Mouse (Mus musculus) gonadal fat pad, adult 2 months (tissue): ENCODE measurements around the gene Tipin. TPM values are rescaled to one million over a fixed set of nuclear protein-coding genes. Genes with fewer than 3 reads are reported as not detected.
A peak's percentile ranks its signal among the peaks of the same experiment; 100 is the strongest.
"Not testable (repeated sequence)": the region's sequence is repeated elsewhere in the genome, so short reads cannot be mapped to it uniquely, and the experiment has no call there.

Source experiments
- DNase-seq: peaks from one replicate; pipeline ENCODE4 v3.0.0-alpha.2; 2012; ENCODE audit warnings: low read depth
- polyA plus RNA-seq: library from polyadenylated mRNA; depleted of rRNA; stranded (reverse); fragments of >200 nt; gene quantifications from 2 replicates; pipeline ENCODE4 v1.2.3, GENCODE M21; 2012

Tipin gene
- polyA plus RNA-seq, 1 experiment = 9.0 TPM

DNA sequence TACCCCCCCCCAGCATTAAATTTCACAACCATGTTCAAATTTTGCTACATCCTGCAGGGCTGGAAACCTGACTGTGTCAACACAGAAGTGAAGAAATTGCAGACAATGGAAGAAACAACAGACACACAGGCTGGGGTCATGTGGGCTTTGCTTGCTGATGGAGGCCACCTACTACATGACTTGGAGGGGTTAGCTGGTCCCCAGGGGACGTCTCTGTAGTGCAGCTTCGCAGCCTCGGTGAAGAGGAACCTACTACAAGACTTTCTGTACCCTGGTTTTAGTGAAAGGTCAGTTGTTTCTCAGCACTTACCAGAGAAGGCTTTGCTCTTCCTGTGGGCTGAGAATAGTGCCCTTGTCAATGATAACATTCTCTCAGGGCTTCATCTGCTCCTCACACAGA is 10.1 kb upstream of the Tipin start:
- DNase-seq = no peak

DNA sequence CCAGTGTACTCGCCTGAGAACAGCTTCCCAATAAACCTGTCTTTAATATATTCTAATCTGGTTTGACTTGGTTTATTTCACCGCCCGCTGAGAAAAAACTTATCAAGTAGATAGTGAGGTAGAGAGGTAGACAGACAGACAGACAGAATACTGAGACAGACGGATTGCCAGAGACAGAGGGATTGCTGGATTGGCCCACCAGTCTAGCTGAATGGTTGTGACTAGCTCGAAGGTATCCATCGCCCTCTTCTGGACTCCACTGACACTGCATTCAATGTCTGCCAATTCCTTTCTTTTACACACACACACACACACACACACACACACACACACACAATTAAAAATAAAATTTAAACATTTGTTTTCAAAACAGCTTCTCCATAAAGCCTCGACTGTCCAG is 8.8 kb upstream of the Tipin start:
- no peak for DNase-seq

DNA sequence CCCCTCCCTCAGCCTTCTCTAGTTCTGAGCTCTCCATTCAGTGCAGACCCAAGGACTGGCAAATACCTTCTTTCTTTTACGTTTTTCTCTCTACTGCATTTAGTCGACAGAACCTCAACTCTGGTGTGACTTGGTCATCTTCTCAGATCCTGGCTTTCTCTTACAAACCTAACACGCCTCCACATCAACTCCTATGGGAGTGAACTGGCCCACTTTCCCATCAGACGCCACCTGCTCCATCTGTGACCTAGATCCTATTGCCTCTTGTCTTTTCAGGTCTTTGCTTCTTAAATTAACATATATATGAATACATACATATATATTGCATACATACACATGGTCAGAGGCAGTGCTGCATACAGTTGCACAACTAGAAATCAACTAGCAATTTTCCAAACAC is 7.6 kb upstream of the Tipin start:
- no peak for DNase-seq

DNA sequence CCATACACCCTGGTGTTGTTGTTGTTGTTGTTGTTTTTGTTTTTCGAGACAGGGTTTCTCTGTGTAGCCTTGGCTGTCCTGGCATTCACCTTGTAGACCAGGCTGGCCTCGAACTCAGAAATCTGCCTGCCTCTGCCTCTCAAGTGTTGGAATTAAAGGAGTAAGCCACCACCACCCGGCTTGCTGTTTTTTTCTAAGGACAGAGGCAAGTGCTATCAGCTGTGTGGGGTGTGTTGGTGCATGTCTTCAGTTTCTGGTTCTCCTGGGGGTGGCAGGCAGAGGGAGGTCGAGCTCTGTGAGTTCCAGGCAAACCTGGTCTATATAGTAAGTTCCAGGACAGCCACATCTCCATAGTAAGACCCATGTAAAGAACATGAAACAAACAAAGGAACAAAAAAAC is 7.1 kb upstream of the Tipin start:
- no peak for DNase-seq

DNA sequence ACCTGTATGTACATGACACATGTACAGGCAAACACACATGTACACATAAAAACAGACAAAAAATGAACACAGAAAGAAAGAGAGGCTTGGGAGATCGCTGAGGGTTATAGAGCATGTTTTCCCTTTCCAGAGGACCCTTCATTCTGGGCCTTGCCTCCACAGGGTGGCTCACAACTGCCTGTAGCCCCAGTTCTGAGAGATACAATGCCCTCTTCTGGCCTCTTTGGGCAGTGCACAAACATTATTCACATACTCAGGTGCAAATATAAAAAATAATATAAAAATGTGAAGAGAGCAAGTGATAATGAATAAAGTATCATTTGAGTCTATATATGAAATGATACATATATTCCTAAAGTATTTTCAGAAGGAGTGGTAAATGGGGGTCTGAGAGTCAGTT is 6.5 kb upstream of the Tipin start:
- no peak for DNase-seq

DNA sequence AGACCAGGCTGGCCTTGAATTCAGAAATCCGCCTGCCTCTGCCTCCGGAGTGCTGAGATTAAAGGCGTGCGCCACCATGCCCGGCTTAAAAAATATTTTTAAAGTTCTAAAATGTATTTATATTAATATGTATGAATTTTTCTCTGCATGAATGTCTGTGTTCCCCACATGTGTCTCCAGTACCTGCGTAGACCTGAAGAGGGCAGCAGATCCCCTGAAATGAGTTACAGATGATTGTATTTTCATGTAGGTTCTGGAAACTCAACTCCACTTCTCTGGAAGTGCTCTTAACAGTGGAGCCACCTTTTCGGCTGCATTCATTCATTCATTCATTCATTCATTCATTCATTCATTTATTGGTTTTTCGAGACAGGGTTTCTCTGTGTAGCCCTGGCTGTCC is 3.7 kb upstream of the Tipin start:
- DNase-seq = no peak

DNA sequence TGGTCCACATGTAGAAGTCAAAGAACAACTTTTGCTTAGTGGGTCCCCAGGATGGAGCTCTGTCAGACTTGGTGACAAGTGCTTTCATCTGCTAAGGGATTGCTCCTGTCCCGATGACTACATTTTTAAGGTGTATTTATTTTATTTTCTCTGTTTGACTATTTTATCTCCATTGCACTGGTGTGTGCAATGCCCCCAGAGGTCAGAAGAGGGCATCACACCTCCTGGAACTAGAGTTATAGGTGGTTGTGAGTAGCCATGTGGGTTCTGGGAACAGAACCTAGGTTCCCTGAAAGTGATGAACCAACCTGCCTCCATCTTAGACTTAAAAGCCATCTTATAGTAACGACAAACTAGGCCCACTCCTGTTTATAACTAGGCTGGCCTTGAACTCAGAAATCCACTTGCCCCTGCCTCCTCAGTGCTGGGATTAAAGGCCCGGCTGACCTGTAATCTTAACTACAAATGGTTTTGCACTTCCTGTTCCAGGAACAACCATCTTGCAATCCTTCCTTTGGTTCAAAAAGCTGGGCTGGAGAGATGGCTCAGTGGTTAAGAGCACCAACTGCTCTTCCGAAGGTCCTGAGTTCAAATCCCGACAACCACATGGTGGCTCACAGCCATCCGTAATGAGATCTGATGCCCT is 2.6 kb upstream of the Tipin start:
- no peak for DNase-seq

DNA sequence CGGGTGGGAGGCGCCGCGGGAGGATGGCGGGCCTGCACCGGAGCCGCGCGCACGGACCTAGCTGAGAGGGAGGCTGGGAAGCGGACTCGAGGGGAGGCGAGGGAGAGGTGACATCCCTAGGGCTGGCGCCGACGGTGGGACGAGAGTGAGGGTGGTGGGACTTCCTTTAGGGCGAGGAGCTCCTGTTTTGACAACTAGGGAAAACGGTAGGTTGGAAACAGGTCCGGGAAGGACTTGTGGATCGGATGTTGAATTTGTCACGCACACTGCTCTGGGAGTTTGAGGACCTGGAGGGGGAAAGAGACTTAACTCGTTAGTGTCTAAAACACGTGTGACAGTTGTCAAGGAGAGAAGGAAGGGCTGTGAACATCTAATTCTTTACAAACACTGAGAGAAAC is 399 bp downstream of the Tipin start:
- DNase-seq = no peak

DNA sequence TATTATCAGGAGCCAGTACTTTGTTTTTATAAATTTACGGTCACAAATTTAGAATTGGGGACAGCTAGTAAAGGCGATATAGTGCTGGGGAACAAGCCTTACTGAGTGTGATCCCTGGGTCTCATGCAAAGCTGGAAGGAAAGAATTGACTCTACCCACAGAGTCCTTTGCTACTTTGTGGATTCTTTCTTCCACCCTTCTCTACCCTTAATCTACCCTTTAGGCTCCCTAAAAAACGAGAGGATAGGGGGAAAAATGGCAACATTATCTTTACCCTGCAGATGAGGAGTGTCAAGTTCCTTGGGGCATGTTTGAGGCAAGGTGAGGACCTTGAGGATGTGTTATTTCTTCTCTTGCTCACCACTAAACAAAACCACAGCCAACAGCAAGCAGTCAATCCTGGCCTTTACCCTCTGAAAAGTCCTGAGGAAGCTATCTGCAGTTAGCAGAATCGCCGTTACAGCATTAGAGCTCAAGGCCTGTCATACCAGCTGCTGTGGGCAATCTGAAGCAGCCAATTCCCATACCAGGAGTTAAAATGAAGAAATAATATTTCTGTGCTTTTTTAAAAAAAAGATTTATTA is 1.1 kb downstream of the Tipin start:
- DNase-seq = no peak

DNA sequence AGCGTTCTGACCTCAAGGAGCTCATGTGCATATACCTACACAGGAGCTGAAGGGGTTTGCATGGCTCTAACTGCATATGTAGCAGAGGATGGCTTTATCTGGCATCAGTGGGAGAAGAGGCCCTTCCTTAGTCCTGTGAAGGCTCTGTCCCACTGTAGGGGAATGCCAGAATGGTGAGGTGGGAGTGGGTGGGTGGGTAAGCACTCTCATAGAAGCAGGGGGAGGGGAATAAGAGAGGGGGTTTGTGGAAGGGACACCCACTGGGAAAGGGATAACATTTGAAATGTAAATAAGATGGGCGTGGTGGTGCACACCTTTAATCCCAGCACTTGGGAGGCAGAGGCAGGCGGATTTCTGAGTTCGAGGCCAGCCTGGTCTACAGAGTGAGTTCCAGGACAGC is 21.7 kb downstream of the Tipin start:
- DNase-seq = not testable (repeated sequence)

DNA sequence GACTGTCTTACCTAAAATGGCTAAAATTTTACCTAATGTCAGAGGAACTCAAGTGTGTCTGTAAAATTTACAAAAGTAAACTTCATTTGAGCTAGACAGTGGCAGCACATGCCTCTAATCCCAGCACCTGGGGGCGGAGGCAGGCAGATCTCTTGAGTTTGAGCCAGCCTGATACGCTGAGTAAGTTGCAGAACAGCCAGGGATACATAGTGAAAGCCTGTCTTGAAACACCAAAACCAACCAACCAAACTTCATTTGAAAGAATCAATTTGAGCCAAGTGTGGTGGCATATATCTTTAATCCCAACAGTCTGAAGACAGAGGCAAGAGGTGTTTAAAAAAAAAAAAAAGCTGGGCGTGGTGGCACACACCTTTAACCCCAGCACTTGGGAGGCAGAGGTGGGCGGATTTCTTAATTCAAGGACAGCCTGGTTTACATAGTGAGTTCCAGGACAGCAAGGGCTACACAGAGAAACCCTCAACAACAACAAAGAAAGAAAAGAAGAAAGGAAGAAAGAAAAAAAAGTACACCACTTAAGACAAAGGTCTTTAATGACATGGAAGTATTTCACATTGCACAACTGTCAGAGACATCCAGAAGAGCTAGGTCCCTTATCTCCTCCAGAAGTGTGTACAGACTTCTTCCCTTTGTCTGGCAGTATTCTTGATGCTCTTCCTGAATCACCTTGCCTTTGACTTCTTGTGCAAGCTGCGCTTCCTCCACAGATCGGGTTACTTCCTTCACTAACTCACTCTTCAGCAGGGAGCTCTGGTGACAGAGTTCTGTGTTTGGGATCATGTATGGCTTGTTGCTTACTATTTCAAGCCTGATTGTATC is 25.3 kb downstream of the Tipin start:
- no peak for DNase-seq

DNA sequence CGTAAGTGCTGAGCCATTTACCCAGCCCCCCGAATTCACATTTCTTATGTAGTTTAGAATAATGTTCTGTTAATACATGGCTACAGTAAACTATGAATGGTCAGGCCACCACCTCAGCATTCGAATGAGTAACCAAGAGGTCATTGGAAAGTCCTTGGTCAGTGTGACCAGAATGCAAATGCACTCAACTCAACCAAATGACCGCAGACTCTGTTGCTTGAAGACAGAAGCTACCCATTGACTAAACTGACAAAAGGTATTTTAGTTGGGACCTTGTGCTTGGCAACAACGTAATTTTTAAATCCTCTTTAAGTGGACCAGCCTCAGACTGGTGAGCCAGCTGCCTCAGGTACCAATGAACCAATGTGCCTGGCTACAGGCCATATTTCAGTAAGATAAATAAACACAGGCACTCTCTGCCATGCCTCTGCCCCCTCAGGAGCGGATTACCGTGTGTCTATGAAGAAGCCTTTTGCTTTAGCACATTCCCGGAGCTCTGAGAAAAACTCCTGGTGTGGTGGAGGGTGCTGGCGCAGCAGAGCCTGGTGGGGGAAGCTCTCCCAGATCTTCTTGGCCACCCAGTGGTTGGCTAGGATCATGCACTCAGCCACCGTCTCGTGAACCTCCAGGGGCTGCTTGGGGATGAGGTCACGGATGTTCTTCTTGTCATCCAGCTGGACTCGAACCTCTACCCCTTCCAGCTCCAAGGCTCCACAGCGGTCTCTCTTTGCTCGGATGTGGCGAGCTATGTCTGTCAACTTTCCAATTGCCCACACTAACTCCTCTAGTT is 29.8 kb downstream of the Tipin start:
- peak; percentile 36 for DNase-seq

DNA sequence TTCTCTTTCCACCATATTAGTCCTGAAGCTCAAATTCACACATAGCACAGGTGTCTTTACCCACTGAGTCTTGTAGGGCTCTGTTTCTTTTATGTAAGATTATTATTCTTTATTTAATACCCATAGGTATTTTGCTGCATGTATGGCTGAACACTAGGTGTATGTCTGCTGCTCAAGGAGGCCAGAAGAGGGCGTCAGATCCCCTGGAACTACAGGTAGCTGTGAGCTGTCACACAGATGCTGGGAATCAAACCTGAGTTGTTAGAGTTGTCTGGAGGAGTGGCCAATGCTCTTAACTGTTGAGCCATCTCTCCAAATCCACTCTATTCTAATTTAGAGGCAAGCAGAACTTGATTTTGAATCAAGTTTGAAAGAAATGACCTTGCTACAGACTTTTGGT is 30.7 kb downstream of the Tipin start:
- DNase-seq = no peak

DNA sequence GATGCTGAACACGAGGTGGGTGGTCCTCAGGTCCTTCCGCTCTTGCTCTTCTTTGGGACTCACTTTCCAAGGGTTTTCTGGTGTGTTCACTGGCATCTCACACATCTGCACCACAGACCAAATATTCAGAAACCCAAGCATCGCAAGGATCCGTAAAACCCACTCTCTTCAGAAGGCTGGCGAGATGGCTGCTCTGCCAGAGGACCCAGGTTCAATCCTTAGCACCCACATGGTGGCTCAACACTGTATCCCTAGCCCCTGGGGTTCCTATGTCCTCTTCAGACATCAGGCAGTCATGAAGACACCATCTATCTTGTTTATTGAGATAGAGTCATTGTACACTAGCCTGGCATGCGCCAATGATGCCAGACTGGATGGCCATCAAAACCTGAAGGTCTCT is 33.3 kb downstream of the Tipin start:
- DNase-seq = no peak

DNA sequence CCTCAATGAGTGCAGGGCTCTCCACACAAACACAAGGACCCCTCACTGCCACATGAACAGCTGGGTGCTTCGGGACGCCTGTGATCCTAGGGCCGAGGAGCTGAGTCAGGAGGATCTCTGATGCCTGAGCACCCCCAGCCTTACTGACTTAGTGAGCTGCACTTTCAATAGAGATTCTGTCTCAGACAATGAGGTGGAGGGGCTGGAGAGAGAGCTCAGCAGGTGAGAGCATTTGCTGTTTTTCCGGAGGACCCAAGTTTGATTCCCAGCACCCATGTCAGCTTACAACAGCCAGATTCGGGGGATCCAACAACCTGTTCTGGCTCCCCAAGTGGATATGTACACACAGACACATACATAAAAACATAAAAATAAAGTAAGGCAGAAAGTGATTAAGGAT is 35.6 kb downstream of the Tipin start:
- no peak for DNase-seq

DNA sequence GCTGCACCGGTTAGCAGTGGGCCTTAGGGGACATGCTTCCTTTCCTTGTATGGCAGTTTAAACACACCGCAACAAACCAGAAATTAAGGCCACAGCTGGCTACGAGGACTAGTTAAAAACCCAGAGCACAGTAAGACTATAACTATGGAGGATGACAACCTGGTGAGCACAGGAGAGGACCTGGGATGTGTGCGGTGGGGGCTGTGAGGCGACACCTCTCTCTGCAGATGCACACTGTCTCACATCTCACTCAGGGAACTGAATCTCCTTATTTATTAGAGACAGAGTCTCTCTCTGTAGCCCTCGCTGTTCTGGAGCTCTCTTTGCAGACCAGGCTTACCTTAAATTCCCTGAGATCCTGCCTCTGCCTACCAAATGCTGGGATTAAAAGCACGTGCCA is 42.6 kb downstream of the Tipin start:
- DNase-seq = no peak

DNA sequence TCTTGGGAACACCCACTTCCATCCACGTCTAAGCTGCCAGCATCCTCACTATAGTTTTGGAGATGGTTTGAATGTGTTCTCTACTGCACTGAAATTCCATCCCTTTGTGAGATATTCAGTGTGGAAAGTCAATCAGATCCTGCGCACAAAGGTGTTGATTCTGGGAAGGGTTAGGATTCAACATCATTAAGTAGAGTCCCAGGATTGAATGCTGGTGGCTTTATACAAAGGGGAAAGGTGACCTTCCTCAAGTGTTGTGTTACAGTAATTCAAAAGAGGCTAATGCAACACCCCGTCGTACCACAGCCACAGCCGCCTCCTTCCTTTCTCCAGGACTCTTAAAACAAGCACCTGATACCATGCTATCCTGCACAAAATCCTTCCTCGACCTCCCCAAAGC is 54.4 kb downstream of the Tipin start:
- DNase-seq = no peak

DNA sequence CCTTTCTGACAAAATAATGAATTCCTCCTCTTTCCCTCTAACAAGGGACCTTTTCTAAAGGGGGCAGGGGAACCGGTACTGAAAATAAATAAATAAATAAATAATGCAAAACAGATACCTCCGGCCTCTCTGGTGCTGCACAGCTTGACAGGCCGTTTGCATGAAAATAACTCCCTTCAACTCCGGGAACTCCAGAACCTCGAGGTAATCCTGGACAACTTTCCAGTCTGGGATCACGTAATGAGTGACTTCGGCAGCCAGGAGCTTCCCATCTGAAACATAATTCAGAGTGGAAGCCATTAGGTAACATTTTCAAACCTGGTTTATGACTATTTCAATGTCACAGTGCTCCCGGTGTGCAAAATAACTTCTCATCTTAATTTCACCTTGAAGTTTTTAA is 58.0 kb downstream of the Tipin start:
- DNase-seq = no peak

DNA sequence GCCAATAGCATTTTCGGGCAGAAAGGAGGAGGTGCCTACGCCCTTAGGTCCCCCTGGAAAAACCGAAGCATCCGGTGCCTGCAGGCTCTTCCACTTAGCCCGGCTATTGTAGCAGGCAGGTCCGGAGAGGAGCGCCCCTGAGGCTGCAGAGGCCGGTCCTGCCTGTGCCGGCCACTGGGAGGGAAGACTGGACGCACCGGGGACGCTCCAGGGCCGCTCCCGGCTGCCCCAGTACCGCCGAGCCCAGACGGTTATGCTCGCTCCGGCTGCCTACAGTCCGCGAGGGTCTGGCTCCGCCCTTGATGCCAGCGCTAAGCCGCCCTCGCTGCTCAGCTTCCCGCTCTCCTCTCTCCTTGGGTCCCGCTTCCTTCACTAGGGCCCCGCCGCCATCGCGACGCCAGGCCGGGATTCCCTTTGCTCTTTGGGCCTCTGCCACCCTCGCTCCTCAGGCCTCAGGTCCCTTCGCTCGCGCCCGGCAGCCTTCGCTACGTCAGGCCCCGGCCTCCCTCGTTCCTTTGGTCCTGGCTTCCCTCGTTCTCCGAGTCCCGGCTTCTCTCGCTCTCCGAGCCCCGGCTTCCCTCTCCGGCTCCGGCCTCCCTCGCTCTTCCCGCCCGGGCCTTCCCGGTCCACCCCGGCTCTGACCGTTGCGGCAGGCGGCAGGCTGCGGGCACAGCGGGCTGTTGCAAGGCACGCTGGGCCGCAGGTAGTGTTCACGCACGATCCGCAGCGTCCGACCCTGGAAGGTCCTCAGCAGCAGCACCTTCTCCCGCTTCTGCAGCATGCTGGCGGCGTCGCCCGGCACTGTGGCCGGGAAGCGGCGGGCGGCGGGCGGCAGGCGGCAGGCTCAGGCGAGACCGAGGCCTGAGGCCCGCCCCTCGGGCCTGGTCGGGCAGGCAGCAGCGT is 59.2 kb downstream of the Tipin start:
- no peak for DNase-seq

DNA sequence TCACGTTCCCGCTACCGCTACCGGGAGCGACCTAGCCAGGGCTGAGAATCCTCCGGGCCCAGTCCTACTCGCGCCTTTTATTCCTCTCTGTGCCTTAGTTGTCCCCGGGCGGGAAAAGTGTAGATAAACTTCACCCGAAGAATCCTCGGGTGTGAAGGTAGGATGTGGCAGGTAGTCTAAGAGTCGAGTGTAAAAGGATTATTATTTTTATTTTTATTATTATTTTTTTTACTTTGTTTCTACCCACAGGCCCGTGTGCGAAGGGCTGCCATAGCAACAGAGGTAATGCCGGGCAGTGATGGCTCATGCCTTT is 59.8 kb downstream of the Tipin start, which contains the start of gene Dis3l:
Dis3l (minus strand) TSS at position 35 of the 313 bp plus-strand sequence.
- no peak for DNase-seq

DNA sequence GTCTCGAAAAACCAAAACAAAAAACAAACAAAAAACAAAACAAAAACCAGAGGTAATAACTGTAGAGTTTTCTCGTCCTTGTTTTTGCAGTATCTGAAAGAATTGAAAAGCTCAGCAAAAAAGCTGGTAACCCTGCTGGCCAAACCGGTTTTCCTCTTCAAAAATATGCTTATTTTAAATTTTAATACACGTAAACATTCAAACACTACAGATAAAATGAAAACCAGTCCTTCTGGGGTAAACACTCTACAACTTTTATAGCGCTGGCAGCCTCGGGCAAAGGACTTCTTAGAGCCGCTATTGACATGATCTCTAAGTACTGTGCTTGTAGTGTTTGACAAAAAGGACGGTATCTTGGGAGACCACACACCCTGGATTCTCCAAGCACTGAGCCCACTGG is 60.3 kb downstream of the Tipin start:
- DNase-seq = no peak

DNA sequence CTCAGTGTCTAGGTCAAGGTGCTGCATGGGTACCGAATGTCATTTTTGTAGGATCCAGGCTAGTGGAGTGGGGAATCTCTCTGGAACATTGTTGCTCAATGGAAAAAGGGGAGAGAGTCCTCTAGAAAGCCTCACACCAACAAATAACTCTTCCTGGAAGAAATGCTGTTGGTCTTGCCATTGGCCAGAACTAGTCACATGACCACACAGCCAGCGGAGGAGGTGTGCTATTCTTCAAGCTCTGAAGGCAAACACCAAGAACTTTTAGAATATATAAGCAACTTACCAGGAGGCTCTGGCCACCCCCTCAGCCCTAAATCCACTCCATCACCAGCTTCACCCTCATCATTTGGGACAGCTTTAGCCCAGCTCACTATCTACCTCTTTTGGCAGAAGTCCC is 62.3 kb downstream of the Tipin start:
- DNase-seq = no peak
